Mouse (Mus musculus): ENCODE data around the gene Nmnat1. TPM values are rescaled to one million over a fixed set of nuclear protein-coding genes. Genes with fewer than 3 reads are reported as not detected.

The Nmnat1 gene
- polyA plus RNA-seq, 1 experiment from 2014 or later: 6.3 TPM

GRCm38 (mm10) chr4:149523961-149524360 lies 39.0 kb upstream of the Nmnat1 start:
- no peak for ATAC-seq
- no peak for DNase-seq (ENCODE audit: low spot score)
- H3K27ac ChIP-seq (ENCODE audit: low read length): no peak overlapping the region
- no peak for TF ChIP-seq CTCF (IDR thresholded peaks at IDR 0.05)
- no peak overlapping the region for H3K4me2 ChIP-seq (replicated peaks; ENCODE audit: low read depth, low read length)
- no peaks in the 10 kb centered on the region for H3K27me3 ChIP-seq (replicated peaks; ENCODE audit: insufficient read depth, low read length)
- H3K9me3 ChIP-seq (ENCODE audit: low read length): no peaks in the 10 kb centered on the region
- no peaks in the 10 kb centered on the region for H3K36me3 ChIP-seq (ENCODE audit: insufficient read depth, low read length)
- no peak overlapping the region for H3K4me3 ChIP-seq (ENCODE audit: low read depth, low read length)
- no peak overlapping the region for H3K9ac ChIP-seq (replicated peaks; ENCODE audit: low read depth)
- 0 out of 2 replicates have a peak, but pooled peaks cover 6% of the 10 kb centered on the region for H3K4me1 ChIP-seq (ENCODE audit: insufficient read depth, low read depth, low read length)
- WGBS: 89% methylated on average over 6 of the region's 6 CpGs

DNA sequence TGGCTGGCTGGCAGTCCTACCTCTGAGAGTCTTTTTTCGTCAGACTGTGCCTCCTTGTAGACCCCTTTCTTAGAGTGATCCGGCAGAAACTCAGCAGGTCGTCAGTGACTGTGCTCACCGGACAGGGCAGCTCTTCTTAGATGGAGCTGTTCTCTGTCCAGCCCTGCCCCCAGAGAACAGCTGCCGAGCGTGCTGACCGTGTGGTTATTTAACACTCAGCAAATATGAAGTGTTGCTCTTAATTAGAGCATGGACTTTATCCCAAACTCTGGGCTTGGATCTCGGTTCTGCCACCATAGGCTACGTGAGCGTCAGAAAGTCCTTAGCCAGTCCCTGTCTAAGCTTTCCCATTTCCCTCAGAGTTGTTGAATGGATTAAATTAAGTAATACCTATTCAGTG lies 36.3 kb upstream of the Nmnat1 start:
- H3K9ac ChIP-seq (replicated peaks; ENCODE audit: low read depth): no peak overlapping the region
- no peak for ATAC-seq
- no peak overlapping the region for H3K27ac ChIP-seq (ENCODE audit: low read length)
- TF ChIP-seq EP300 (IDR thresholded peaks at IDR 0.05): no peak
- no peak for TF ChIP-seq CTCF (IDR thresholded peaks at IDR 0.05)
- H3K9me3 ChIP-seq (ENCODE audit: low read length): no peaks in the 10 kb centered on the region
- H3K4me1 ChIP-seq (ENCODE audit: insufficient read depth, low read depth, low read length): no peaks in the 10 kb centered on the region
- no peak overlapping the region for H3K4me2 ChIP-seq (replicated peaks; ENCODE audit: low read depth, low read length)
- 63% methylated on average over 10 of the region's 10 CpGs for WGBS
- H3K36me3 ChIP-seq (ENCODE audit: insufficient read depth, low read length): no peaks in the 10 kb centered on the region
- H3K27me3 ChIP-seq (replicated peaks; ENCODE audit: insufficient read depth, low read length): no peaks in the 10 kb centered on the region
- no peak for DNase-seq (ENCODE audit: low spot score)
- H3K4me3 ChIP-seq (ENCODE audit: low read depth, low read length): no peak overlapping the region

GRCm38 (mm10) chr4:149518351-149519220 lies 33.6 kb upstream of the Nmnat1 start:
- H3K27me3 ChIP-seq (replicated peaks; ENCODE audit: insufficient read depth, low read length): no peaks in the 10 kb centered on the region
- DNase-seq (ENCODE audit: low spot score): no peak
- H3K36me3 ChIP-seq (ENCODE audit: insufficient read depth, low read length): no peaks in the 10 kb centered on the region
- ATAC-seq: no peak
- TF ChIP-seq EP300 (IDR thresholded peaks at IDR 0.05): no peak
- TF ChIP-seq CTCF (IDR thresholded peaks at IDR 0.05): no peak
- H3K9ac ChIP-seq (replicated peaks; ENCODE audit: low read depth): peak overlapping the region; percentile 60
- peak overlapping the region; percentile 65 for H3K4me3 ChIP-seq (ENCODE audit: low read depth, low read length)
- H3K9me3 ChIP-seq (ENCODE audit: low read length): no peaks in the 10 kb centered on the region
- peak overlapping the region; percentile 97 for H3K4me2 ChIP-seq (replicated peaks; ENCODE audit: low read depth, low read length)
- 5% methylated on average over 36 of the region's 52 CpGs for WGBS
- H3K4me1 ChIP-seq (ENCODE audit: insufficient read depth, low read depth, low read length): no peaks in the 10 kb centered on the region
- H3K27ac ChIP-seq (ENCODE audit: low read length): peak overlapping the region; percentile 27

GRCm38 (mm10) chr4:149517868-149518340 lies 32.9 kb upstream of the Nmnat1 start, which contains the start of gene Ctnnbip1:
TSS of gene Ctnnbip1 (plus strand) at chr4:149518236.
- peak within 1 kb of the TSS; percentile 60 for H3K9ac ChIP-seq (replicated peaks; ENCODE audit: low read depth)
- no peaks in the 10 kb centered on the region for H3K36me3 ChIP-seq (ENCODE audit: insufficient read depth, low read length)
- no peak for TF ChIP-seq CTCF (IDR thresholded peaks at IDR 0.05)
- no peak for TF ChIP-seq EP300 (IDR thresholded peaks at IDR 0.05)
- peak within 1 kb of the TSS; percentile 97 for H3K4me2 ChIP-seq (replicated peaks; ENCODE audit: low read depth, low read length)
- H3K27me3 ChIP-seq (replicated peaks; ENCODE audit: insufficient read depth, low read length): no peaks in the 10 kb centered on the region
- ATAC-seq (peak; percentile 99), DNase-seq (ENCODE audit: low spot score) (peak; percentile 98)
- H3K4me1 ChIP-seq (ENCODE audit: insufficient read depth, low read depth, low read length): no peaks in the 10 kb centered on the region
- WGBS: under 1% methylated on average over 36 of the region's 46 CpGs
- H3K9me3 ChIP-seq (ENCODE audit: low read length): no peaks in the 10 kb centered on the region
- H3K4me3 ChIP-seq (ENCODE audit: low read depth, low read length): peak within 1 kb of the TSS; percentile 65
- H3K27ac ChIP-seq (ENCODE audit: low read length): peak within 1 kb of the TSS; percentile 27

GRCm38 (mm10) chr4:149515706-149516105 lies 30.7 kb upstream of the Nmnat1 start:
- 89% methylated on average over 5 of the region's 5 CpGs for WGBS
- Histone ChIP-seq H3K4me1 (ENCODE audit: insufficient read depth, low read depth, low read length) (no peaks in the 10 kb centered on the region), H3K9me3 (ENCODE audit: low read length) (no peaks in the 10 kb centered on the region), H3K9ac (replicated peaks; ENCODE audit: low read depth) (no peak overlapping the region), H3K4me2 (replicated peaks; ENCODE audit: low read depth, low read length) (no peak overlapping the region), H3K4me3 (ENCODE audit: low read depth, low read length) (no peak overlapping the region), H3K27me3 (replicated peaks; ENCODE audit: insufficient read depth, low read length) (no peaks in the 10 kb centered on the region), H3K27ac (ENCODE audit: low read length) (no peak overlapping the region), H3K36me3 (ENCODE audit: insufficient read depth, low read length) (no peaks in the 10 kb centered on the region)
- TF ChIP-seq EP300 (IDR thresholded peaks at IDR 0.05): no peak
- TF ChIP-seq CTCF (IDR thresholded peaks at IDR 0.05): no peak
- DNase-seq (ENCODE audit: low spot score) (no peak), ATAC-seq (no peak)

DNA sequence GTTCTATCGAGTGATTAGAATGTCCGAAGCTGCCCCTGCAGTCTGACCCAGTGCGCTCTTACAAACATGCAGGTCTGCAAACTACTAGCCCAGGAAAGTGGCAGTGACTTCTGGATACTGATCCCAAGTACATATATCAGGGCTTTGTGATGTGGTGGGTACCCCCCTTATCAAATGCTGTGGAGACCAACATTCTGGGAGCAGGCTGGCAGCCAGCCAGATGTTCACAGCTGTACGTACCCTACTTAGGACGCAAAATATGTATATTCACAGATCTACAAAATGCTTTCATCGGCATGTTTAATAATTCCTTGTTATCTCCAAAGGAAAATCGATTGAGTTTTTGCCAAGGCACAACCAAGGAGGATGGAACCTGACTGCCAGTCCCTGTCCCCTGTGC lies 27.1 kb upstream of the Nmnat1 start:
- no peak overlapping the region for H3K4me3 ChIP-seq (ENCODE audit: low read depth, low read length)
- no peak for ATAC-seq
- DNase-seq (ENCODE audit: low spot score): no peak
- H3K9ac ChIP-seq (replicated peaks; ENCODE audit: low read depth): no peak overlapping the region
- H3K27me3 ChIP-seq (replicated peaks; ENCODE audit: insufficient read depth, low read length): no peaks in the 10 kb centered on the region
- 51% methylated on average over 7 of the region's 7 CpGs for WGBS
- no peak for TF ChIP-seq EP300 (IDR thresholded peaks at IDR 0.05)
- no peak for TF ChIP-seq CTCF (IDR thresholded peaks at IDR 0.05)
- no peak overlapping the region for H3K27ac ChIP-seq (ENCODE audit: low read length)
- H3K4me1 ChIP-seq (ENCODE audit: insufficient read depth, low read depth, low read length): no peaks in the 10 kb centered on the region
- no peaks in the 10 kb centered on the region for H3K9me3 ChIP-seq (ENCODE audit: low read length)
- no peak overlapping the region for H3K4me2 ChIP-seq (replicated peaks; ENCODE audit: low read depth, low read length)
- no peaks in the 10 kb centered on the region for H3K36me3 ChIP-seq (ENCODE audit: insufficient read depth, low read length)
